Mouse (Mus musculus): ENCODE data around the gene Zfp683. TPM values are rescaled to one million over a fixed set of nuclear protein-coding genes. Genes with fewer than 3 reads are reported as not detected.
A peak's percentile ranks its signal among the peaks of the same experiment; 100 is the strongest.

Zfp683 gene
- polyA plus RNA-seq, 1 experiment, result 0.44 TPM

GRCm38 (mm10) chr4:134092382-134093288 lies 39.0 kb downstream of the Zfp683 start:
- no peak for DNase-seq (ENCODE audit: low spot score)

GRCm38 (mm10) chr4:134094004-134094564 lies 40.4 kb downstream of the Zfp683 start:
- no peak for DNase-seq (ENCODE audit: low spot score)

DNA sequence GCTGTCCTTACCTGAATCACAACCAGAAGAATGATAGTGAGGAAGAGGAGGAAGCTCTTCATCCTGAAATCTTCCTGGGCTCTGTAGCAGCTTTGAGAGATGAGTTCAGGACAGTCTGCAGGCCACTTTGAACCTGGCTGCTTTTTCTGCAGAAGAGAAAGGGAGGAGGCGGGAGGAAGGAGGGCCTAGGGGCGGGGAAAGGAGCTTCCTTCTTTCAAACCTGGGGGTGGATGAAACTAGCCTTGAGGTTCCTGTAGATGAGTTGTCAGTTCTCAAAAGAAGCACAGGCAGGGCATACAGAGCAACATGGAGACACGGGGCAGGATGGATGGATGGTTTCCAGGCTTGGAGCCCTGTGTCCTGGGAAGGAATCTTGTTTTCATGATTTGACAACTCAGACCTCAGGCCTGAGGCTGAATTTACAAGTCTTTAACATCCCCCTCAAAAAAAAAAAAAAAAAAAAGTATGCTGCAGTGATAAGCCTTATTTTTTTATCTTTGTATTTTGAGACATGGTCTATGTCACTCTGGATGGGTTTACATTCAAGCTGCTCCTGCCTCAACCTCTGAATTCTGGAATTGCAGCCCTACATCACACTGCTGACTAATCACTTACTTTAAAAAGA lies 41.4 kb downstream of the Zfp683 start, which contains the start of gene Cd52:
TSS of gene Cd52 (minus strand) at position 160 of the 625 bp plus-strand sequence.
- no peak for DNase-seq (ENCODE audit: low spot score)

DNA sequence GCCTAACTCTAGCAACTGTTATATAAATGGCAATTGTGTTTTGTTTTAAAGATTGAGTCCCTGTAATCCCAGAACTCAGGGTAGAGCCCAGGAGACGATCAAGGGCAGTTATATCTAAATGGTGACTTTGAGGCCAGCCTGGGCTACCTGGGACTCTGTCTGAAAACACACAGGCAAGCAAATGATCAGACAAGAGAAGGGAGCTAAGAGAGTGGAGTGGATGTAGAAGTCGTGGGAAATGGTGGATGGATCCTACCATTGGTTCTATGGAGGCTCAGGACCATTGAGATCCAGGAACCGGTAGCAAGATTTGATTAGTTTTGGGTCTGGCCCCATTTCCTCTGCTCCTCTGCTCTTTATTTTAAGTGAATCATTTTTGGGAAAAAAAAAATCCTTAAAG lies 42.5 kb downstream of the Zfp683 start:
- no peak for DNase-seq (ENCODE audit: low spot score)

GRCm38 (mm10) chr4:134097015-134097608 lies 43.5 kb downstream of the Zfp683 start:
- no peak for DNase-seq (ENCODE audit: low spot score)

DNA sequence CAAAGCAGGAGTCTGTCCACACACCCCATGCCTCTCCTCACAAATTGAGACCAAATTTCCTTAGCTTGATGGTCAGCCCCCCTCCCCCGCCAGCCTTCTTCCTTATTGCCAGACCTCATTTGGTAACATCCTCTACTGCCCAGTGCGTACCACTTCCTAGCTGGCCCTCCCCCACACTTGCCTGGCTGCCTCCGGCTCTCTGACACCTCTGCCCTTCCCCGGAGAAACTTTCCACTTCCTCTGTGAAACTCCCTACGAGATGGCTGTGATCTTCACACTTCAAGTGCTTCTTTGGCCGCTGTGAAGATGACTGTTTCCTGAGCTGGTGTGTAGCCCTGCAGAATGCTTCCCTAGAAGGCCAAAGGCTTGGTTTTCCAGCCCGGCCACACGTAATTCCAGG lies 45.0 kb downstream of the Zfp683 start:
- no peak for DNase-seq (ENCODE audit: low spot score)

DNA sequence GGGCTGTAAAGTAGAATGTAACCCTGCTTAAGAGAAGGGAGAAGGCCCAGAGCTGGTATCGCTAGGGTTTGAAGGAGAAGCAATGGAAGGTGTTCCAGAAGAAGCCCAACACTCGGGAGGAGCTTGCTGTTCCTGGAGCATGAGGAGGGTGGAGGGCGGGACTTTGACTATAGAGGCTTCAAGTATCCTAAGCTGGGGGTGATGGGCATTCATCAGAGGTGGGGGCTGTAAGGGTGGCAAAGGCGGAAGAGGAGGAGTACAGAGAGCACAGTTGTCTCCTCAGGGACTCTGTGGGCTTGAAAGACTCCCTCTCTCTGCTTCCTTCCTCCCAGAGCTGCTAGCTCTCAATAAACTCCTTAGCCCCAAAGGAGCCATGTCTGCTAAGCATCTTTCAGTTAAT lies 46.6 kb downstream of the Zfp683 start:
- DNase-seq (ENCODE audit: low spot score), result no peak

- peak; percentile 56 for DNase-seq (ENCODE audit: low spot score)
Observed at GRCm38 (mm10) chr4:134101979-134102741, 48.5 kb downstream of the Zfp683 start, which contains the start of gene Ubxn11. Ubxn11 (plus strand) TSS chr4:134102570.

DNA sequence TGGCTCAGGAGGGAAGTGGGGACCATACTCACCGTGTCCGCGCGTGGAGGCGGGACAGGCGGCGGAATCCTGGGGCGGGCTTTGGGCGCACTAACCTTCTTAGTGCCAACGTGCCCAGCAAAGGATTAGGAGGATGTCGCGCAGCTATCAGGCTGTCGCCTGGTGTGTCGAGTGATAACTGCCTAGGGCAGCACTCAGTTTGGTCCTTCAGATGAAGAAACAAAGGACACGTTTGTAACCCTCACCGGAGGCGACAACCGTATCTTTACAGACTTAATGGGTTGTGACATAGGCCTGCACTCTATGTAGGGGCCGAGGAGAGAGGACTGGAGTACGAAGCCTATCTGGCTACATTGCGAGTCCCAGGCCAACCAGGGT lies 49.1 kb downstream of the Zfp683 start:
- no peak for DNase-seq (ENCODE audit: low spot score)

DNA sequence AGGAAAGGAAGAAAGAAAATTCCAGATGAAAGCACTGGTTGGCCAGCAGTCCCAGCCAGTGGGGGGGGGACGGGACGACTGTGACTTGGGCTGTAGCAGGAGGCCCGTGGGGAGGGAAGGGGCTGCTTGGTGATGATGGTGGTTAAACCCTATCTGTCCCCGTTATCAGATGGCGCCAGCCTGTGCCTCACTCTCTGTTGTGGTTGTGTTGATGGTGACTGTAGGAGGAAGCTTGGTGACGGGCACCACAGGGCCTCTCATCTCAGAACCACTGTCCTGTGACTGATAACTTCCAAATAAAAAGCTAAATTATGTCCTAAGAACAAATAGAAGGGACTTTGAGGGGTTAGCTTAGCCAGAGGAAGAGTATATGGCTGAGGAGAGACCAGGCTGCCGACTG lies 52.5 kb downstream of the Zfp683 start:
- DNase-seq (ENCODE audit: low spot score), result no peak

GRCm38 (mm10) chr4:134107730-134108129 lies 54.1 kb downstream of the Zfp683 start:
- DNase-seq (ENCODE audit: low spot score), result no peak

GRCm38 (mm10) chr4:134108196-134108595 lies 54.6 kb downstream of the Zfp683 start:
- DNase-seq (ENCODE audit: low spot score), result no peak

Other genes starting within 250 kb of the Zfp683 start
- 15.9 and 17.9 TPM in 2 replicates for gene Rps6ka1, start 166.0 kb upstream of the Zfp683 start, polyA plus RNA-seq (2012; rRNA removed)
- 131 and 148 TPM in 2 replicates for gene Hmgn2, start 85.2 kb upstream of the Zfp683 start, polyA plus RNA-seq (2012; rRNA removed)
- 35.0 and 35.6 TPM in 2 replicates for gene Dhdds, start 52.9 kb upstream of the Zfp683 start, polyA plus RNA-seq (2012; rRNA removed)
- not detected in 2 replicates for gene Lin28a, start 35.0 kb upstream of the Zfp683 start, polyA plus RNA-seq (2012; rRNA removed)
- 11.8 and 17.7 TPM in 2 replicates for gene Crybg2, start 7.0 kb downstream of the Zfp683 start, polyA plus RNA-seq (2012; rRNA removed)
- 31.3 and 32.6 TPM in 2 replicates for gene Cd52, start 41.2 kb downstream of the Zfp683 start, polyA plus RNA-seq (2012; rRNA removed)
- 4.1 and 4.2 TPM in 2 replicates for gene Ubxn11, start 48.7 kb downstream of the Zfp683 start, polyA plus RNA-seq (2012; rRNA removed)
- gene Sh3bgrl3, start 75.0 kb downstream of the Zfp683 start, polyA plus RNA-seq (2012; rRNA removed), result 337 and 349 TPM in 2 replicates
- gene Cep85, start 133.3 kb downstream of the Zfp683 start, polyA plus RNA-seq (2012; rRNA removed), result 22.9 and 23.6 TPM in 2 replicates
- not detected in 2 replicates for gene Gm7534, start 149.2 kb downstream of the Zfp683 start, polyA plus RNA-seq (2012; rRNA removed)
- gene Catsper4, start 173.5 kb downstream of the Zfp683 start, polyA plus RNA-seq (2012; rRNA removed), result 0.50 and 1.0 TPM in 2 replicates
- gene Cnksr1, start 184.6 kb downstream of the Zfp683 start, polyA plus RNA-seq (2012; rRNA removed), result 11.5 and 13.1 TPM in 2 replicates
- gene E130218I03Rik, start 189.8 kb downstream of the Zfp683 start, polyA plus RNA-seq (2012; rRNA removed), result not detected in 2 replicates
- 8.9 and 11.0 TPM in 2 replicates for gene Zfp593, start 191.8 kb downstream of the Zfp683 start, polyA plus RNA-seq (2012; rRNA removed)
- gene Gm30191, start 193.1 kb downstream of the Zfp683 start, polyA plus RNA-seq (2012; rRNA removed), result not detected in 2 replicates
- gene Grrp1, start 200.3 kb downstream of the Zfp683 start, polyA plus RNA-seq (2012; rRNA removed), result 13.7 TPM in 2 replicates
- 5.8 and 7.5 TPM in 2 replicates for gene Pdik1l, start 234.1 kb downstream of the Zfp683 start, polyA plus RNA-seq (2012; rRNA removed)

Measured in urinary bladder, adult 2 months (tissue).